Mouse (Mus musculus) adrenal gland (tissue): ENCODE data around the gene Zfp60.

Source experiments
- intact Hi-C: fragments of 180-260 bp; cut with DNase I; formaldehyde crosslinking; loops from one replicate; pipeline ENCODE4 v1.15.1; 2025
- long read RNA-seq, 2 experiments: library from polyadenylated mRNA; unstranded; transcript quantifications; one replicate each; pipeline ENCODE4 v2.0.0; 2020; ENCODE audit warnings: borderline replicate concordance in 1 of 2; ENCODE audit not compliant: insufficient replicate concordance in 1 of 2

Zfp60 gene
- long read RNA-seq, experiment 1, full-length matches to known transcripts: 3 of 4 reads
- long read RNA-seq, experiment 1, partial matches to known transcripts: 0 of 4 reads
- long read RNA-seq, experiment 1, other reads (novel, unspliced or antisense): 1 of 4 reads
- long read RNA-seq, experiment 2, full-length matches to known transcripts: 4 of 4 reads
- long read RNA-seq, experiment 2, partial matches to known transcripts: 0 of 4 reads
- long read RNA-seq, experiment 2, other reads (novel, unspliced or antisense): 0 of 4 reads

GRCm38 (mm10) chr7:27731281-27731883 is at the start of gene Zfp60:
Gene Zfp60 (plus strand): TSS chr7:27731389.
- intact Hi-C loops: loop anchor here (5.0 kb wide), 1 partner anchor 71 kb away; no protein-coding TSS in a partner anchor

GRCm38 (mm10) chr7:27683218-27683617 is 48.0 kb upstream of the Zfp60 start:
- intact Hi-C loops: loop anchor here (10.0 kb wide), 1 partner anchor 108 kb away; no protein-coding TSS in a partner anchor

GRCm38 (mm10) chr7:27685220-27685619 is 46.0 kb upstream of the Zfp60 start:
- intact Hi-C loops: loop anchor here (2.0 to 10.0 kb wide), 3 partner anchors 34 to 110 kb away; no protein-coding TSS in a partner anchor

GRCm38 (mm10) chr7:27685681-27686080 is 45.5 kb upstream of the Zfp60 start:
- intact Hi-C loops: loop anchor here (2.0 to 10.0 kb wide), 3 partner anchors 35 to 111 kb away; no protein-coding TSS in a partner anchor

GRCm38 (mm10) chr7:27687043-27687442 is 44.1 kb upstream of the Zfp60 start:
- intact Hi-C loops: loop anchor here (5.0 to 10.0 kb wide), 2 partner anchors 40 to 112 kb away; no protein-coding TSS in a partner anchor

GRCm38 (mm10) chr7:27687836-27688235 is 43.4 kb upstream of the Zfp60 start:
- intact Hi-C loops: loop anchor here (5.0 to 10.0 kb wide), 2 partner anchors 39 to 113 kb away; no protein-coding TSS in a partner anchor

- intact Hi-C loops: loop anchor here (5.0 to 10.0 kb wide), 2 partner anchors 39 to 114 kb away; no protein-coding TSS in a partner anchor
Measured at GRCm38 (mm10) chr7:27688246-27688788, 42.9 kb upstream of the Zfp60 start.

- intact Hi-C loops: loop anchor here (5.0 to 10.0 kb wide), 2 partner anchors 38 to 114 kb away; no protein-coding TSS in a partner anchor
Measured at GRCm38 (mm10) chr7:27688815-27689612, 42.2 kb upstream of the Zfp60 start, which contains the start of gene Zfp607b. Gene Zfp607b (plus strand): TSS chr7:27689340.

GRCm38 (mm10) chr7:27691076-27691475 is 40.1 kb upstream of the Zfp60 start:
- intact Hi-C loops: no loop called here

GRCm38 (mm10) chr7:27696711-27697110 is 34.5 kb upstream of the Zfp60 start:
- intact Hi-C loops: no loop called here

- intact Hi-C loops: no loop called here
Measured at GRCm38 (mm10) chr7:27710402-27710801, 20.8 kb upstream of the Zfp60 start.

- intact Hi-C loops: no loop called here
Measured at GRCm38 (mm10) chr7:27721951-27722350, 9.2 kb upstream of the Zfp60 start.

GRCm38 (mm10) chr7:27725566-27726538 is 5.3 kb upstream of the Zfp60 start:
- intact Hi-C loops: loop anchor here (2.0 to 5.0 kb wide), 2 partner anchors 39 to 75 kb away; partner anchors contain the start of gene Zfp607b

- intact Hi-C loops: loop anchor here (1.0 to 5.0 kb wide), 3 partner anchors 40 to 215 kb away; partner anchors contain the start of gene Zfp607b
Measured at GRCm38 (mm10) chr7:27727471-27727870, 3.7 kb upstream of the Zfp60 start.

- intact Hi-C loops: loop anchor here (5.0 kb wide), 1 partner anchor 70 kb away; no protein-coding TSS in a partner anchor
Measured at GRCm38 (mm10) chr7:27731946-27732345, 757 bp downstream of the Zfp60 start.

GRCm38 (mm10) chr7:27732508-27732907 is 1.3 kb downstream of the Zfp60 start:
- intact Hi-C loops: loop anchor here (5.0 kb wide), 1 partner anchor 70 kb away; no protein-coding TSS in a partner anchor

- intact Hi-C loops: no loop called here
Measured at GRCm38 (mm10) chr7:27735457-27735856, 4.3 kb downstream of the Zfp60 start.

GRCm38 (mm10) chr7:27756351-27757047 is 25.3 kb downstream of the Zfp60 start:
- intact Hi-C loops: no loop called here

- intact Hi-C loops: no loop called here
Measured at GRCm38 (mm10) chr7:27757048-27757375, 25.8 kb downstream of the Zfp60 start.
